Mouse (Mus musculus) kidney, adult 8-10 months (tissue): Measurements from ENCODE around the gene Nags.

Experiments used
- DNase-seq, 2 experiments: peaks; one replicate each; pipeline ENCODE4 v3.0.0; 2022

Nags gene

GRCm38 (mm10) chr11:102145471-102146001 lies at the start of gene Nags:
Gene Nags, plus strand, starts transcription at chr11:102145513.
- DNase-seq = no peak

GRCm38 (mm10) chr11:102095676-102096075 lies 49.6 kb upstream of the Nags start:
- DNase-seq = no peak

DNA sequence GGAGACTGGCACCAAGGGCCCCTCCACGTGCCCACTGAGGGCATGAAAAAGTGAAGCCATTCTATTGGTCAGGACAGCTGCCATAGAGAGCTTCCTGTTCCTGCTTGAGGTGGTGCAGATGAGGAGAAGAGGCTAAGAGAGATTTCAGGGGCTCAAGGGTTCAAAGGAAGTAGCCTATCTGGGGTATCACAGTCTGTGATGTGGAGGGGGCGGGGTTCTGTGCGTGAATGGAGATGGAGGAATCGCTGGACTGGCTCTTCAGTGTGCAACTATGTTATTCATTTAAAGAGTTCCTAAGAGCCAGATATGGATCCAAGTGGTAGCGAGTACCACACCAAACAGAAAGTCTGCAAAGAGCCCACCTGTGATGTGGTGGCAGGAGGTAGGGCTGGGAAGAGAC lies 48.9 kb upstream of the Nags start:
- DNase-seq = no peak

DNA sequence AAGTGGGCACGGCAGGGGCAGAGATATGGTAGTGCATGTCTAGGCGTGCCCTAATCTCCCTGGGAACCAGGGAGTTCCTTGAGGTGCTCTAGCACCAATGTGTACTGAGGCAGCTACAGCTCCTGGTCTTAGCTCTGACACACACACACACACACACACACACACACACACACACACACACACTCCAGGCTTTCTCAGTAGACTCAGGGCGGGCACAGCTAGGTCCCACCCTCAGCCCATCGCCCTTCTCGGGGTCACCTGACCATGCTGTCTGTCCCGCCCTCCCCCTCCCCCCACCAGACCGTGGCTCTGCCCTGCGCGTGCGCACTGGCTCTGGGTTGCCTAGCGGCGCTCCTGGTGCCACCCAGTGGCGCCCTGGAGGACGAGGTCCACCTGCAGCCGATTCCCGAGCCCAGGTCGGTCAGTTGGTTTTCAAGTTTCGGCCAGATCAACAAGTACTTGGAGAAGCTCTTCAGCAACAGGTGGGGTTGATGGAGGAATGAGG lies 48.4 kb upstream of the Nags start:
- peak; percentile 65 to 67 for DNase-seq

- DNase-seq = no peak
Observed at GRCm38 (mm10) chr11:102101219-102101618, 44.1 kb upstream of the Nags start, which contains the start of gene Ppy. Gene Ppy, minus strand, starts transcription at chr11:102101319.

GRCm38 (mm10) chr11:102102485-102103258 lies 42.6 kb upstream of the Nags start:
- peak; percentile 24 to 61 for DNase-seq

DNA sequence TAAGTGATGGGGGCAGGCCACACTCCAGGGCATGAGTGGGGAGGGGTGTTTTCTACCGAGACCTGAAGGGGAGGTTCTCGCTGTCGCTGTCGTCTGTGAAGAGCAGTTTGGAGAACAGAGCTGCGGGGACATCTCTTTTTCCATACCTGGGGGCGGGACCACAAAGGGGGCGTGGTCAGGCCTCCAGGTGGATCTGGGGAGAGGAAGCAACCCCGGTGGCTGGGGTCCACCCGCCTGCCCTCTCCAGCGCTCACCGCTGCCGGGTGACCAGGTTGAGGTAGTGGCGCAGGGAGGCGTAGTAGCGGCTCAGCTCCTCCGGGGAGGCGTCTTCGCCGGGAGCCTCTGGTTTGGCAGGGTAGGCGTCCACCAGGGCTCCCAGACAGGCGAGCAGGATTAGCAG lies 38.4 kb upstream of the Nags start:
- DNase-seq = no peak

GRCm38 (mm10) chr11:102107732-102108131 lies 37.6 kb upstream of the Nags start, which contains the start of gene Pyy:
Gene Pyy, minus strand, starts transcription at chr11:102107832.
- DNase-seq = no peak

DNA sequence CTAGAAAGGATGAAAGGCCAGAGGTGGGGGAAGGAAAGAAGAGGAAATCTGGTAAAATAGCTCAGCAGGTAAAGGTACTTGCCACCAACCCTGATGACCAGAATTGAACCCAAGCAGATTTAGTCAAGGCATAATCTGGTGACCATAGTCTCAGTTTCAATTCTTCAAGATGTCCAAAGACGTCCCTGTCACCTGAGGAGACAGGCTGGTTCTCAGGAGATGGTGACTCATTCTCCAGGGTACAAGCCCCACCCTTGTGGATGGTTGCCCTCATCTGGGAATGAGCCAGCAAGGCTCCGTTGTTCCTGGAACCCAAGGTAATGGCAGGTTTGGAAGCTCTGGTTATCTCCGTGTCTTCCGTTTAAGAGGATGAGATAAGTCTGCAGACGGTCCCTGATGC lies 33.7 kb upstream of the Nags start:
- DNase-seq = no peak

DNA sequence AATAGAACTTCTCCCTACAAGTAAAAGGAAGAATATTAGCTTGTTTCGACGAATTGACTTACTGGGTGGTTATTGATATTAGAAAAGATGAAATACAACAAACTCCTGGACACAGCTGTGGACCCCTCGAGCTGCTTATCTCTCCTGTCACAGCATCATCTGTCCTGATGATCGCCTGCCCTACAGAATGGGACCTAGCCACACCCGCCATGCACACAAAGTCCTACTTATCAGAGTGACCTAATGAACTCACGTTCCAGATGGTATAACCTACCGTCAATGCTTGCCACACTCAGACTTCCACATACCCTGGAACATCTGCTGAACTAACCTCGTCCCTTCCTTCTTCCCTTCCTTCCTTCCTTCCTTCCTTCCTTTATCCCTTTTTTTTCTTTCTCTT lies 29.1 kb upstream of the Nags start:
- no peak for DNase-seq

DNA sequence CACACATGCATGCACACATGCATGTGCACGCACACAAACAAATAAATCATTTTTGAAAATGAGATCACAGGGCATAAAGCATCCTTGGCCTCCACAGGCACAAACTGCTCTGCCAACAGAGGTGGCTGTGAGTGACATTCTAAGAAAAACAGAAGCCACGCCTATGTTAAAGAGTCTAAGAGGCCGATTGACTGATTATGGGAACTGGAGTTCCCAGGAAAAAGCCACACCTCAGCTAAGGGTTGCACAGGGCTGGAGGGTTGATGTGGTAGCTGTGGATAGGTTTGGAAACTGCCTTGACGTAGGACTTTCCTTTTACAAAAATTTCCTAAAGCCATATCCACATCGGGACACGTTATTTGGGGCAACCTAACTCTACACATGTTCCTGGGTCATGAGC lies 27.9 kb upstream of the Nags start:
- DNase-seq = no peak

- DNase-seq = no peak
Observed at GRCm38 (mm10) chr11:102134516-102134915, 10.8 kb upstream of the Nags start.

DNA sequence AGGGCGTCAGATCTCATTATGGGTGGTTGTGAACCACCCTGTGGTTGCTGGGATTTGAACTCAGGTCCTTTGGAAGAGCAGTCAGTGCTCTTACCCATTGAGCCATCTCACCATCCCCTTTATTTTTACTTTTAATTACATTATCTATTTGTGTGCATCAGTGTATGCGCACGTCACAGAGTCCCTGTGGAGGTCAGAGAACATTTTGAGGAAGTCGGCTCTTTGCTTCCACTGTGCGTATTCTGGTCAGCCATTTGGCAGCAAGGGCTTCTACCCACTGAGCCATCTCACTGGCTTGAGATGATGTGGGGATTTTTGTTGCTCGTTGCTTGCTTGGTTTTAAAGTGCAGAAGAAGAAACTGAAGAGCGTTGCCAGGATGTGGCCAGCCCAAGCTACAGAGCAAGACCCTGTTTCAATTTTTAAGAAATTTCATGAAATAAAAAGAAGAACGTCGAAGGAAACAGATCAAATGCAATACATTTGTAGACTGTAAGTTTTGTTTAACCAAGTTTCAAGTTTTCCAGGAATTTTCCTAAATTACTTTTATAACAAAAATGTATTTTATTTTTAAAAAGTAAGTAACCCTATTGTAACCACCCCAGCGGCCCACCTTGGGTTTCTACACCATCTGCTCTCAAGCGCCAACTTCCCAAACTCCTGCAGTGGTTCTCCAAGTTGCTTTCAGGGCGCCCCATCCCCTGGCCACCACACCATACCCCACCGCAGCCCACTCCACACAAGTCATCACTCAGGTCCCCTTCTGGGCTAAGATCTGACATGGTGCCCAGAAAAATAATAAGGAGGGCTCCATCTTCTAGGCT lies 7.5 kb upstream of the Nags start:
- DNase-seq = no peak

DNA sequence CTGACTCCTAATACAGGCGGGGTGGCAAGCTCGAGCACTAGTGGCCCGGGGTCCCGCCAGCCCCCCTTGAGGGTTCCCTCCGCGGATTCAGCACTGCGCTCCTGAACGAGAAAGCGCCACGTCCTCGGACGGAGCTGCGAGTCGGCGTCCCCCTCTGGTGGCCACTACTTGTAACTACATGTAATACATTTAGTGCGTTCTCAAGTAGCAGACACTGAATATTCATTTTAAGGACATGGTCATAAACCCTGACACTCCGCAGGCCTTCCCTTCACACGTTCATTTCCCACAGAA lies 6.9 kb upstream of the Nags start:
- peak in 1 of 2 experiments; percentile 53 for DNase-seq

DNA sequence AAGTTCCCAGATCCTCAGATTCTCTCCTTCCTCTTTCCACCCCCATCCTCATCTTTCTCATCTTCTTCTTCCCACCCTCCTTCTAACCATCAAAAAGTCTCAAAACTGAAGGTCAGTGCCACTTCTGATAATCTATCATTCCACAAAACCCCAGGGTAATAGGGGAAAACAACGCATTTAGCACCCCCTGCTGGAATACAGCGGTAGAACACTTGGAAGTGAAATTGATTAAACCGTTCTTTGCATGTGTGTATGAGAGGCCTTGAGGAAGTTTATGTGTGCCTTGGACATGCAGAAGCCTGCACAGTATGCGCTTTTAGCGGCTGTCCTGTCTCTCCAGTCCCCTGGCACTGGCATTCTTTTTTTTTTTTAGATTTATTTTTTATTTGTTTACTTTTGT lies 4.8 kb upstream of the Nags start:
- DNase-seq = peak; percentile 55 to 78

DNA sequence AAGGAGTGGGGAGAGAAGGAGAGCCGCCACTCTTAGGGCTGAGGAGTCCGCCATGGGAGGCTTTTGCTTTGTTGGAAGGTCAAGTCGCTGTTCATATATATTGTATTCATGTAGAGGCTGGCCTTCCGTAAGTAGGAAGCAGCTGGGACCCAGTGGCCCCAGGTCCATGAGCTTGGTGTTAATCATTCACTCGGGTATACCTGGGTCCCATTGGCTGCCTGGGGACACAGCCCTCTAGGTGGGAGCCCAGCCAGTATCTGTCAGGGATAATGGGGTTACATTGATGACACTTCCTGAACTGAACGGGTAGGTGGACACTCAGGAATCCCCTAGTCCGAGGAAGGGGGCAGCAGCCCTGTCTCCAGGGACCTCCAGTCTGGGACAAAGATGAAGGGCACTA lies 3.0 kb upstream of the Nags start:
- peak; percentile 37 to 54 for DNase-seq

DNA sequence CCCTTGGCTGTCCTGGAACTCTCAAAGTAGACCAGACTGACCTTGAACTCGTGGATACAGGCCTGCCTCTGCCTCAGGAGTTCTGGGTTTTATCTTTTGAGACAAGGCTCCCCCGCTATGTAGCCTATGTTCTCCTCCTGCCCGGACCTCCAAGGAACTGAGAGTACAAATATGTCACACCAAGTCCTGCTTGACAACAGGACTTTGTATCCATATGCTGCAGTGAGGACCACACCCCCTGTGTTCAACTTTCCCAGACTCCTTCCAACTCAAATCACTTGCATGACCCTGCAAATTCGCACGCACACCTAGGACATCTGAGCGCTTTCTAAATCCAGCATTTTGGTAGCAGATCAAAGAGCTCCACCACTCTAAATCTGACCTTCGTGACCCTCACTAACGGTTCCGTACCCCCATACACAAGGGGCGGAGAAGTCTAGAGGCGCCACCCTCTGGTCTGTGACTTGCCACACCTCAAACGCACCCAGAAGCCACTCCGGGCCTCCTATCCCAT lies 299 bp upstream of the Nags start:
- no peak for DNase-seq

DNA sequence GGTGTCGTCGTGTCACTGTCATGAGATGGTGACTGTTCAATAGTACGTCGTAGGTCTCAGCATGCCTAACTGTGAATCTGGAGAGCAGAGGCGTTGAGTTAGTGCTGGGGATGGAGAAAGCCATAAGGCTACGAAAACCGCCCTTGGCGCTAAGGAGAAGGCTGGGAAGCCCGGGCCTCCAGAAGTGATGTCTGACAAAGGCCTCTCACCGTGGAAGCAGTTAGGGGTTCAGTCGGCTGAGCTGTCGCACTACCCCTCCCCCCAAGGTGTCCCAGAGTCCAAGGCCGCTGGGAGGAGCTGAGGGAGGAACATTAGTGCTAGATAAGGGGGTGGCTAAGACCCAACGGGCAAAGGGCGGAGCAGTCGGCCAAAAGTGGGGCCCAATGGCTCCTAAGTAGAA lies 692 bp downstream of the Nags start:
- DNase-seq = peak; percentile 27 to 36

GRCm38 (mm10) chr11:102146531-102146930 lies 1.2 kb downstream of the Nags start:
- DNase-seq = no peak

DNA sequence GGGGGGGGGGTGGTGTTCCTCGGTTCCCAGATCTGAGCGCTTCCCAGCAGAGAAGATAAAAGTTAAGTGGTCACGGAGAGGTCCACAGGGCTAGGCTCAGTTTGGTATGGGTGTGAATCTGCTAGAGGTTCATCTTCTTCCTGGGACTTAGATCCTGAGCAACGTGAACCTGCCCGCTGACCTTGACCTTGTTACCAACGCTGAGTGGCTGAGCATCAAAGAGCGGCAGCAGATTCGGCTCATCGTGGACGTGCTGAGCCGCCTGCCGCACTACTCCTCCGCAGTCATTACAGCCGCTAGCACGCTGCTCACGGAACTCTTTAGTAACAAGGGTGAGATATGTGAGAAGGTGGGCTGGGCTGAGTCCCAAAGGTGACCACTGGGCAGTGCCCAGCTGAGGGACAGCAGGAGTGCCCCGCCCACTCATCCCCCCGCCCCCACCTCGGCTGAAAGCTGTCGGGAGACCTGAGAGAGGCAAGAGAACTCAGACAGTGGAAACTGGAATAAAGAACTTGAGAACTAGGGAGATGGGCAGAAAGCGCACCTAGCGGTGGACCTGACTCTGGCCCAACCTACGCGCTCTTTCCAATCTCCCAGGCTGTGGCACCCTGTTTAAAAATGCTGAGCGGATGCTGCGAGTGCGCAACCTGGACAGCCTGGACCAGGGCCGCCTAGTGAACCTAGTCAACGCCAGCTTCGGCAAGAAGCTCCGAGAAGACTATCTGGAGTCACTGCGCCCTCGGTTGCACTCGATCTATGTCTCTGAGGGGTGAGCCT lies 2.1 kb downstream of the Nags start:
- no peak for DNase-seq

GRCm38 (mm10) chr11:102156039-102156785 lies 10.9 kb downstream of the Nags start, which contains the start of gene Tmem101:
Gene Tmem101, minus strand, starts transcription at chr11:102156404.
- peak; percentile 90 to 93 for DNase-seq

DNA sequence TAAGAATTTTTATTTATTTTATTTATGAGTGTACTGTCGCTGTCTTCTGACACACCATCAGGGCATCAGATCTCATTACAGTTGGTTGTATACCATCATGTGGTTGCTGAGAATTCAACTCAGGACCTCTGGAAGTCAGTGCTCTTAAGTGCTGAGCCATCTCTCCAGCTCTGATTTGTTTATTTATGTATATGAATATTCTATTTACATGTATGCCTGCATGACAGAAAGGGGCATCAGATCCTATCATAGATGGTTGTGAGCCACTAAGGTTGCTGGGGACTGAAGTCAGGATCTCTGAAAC lies 11.4 kb downstream of the Nags start:
- DNase-seq = no peak
